Mouse (Mus musculus) myocyte (in vitro differentiated cells): ENCODE measurements at regions not wholly inside any gene's neighbourhood (a gene's known extent, or its start where the extent isn't known, plus 50 kb on each side); places are given as distances from the start of the nearest gene placed in this dataset.

ENCODE experiments used
- POLR2A ChIP-seq: IDR thresholded peaks from one replicate; pipeline ENCODE4 v1.6.1; 2011; ENCODE audit warnings: low read depth, mild to moderate bottlenecking, control low read depth, moderate library complexity; ENCODE audit not compliant: insufficient read length
- TCF12 ChIP-seq: IDR thresholded peaks from one replicate; pipeline ENCODE4 v1.6.1; 2011; ENCODE audit warnings: mild to moderate bottlenecking, control low read depth; ENCODE audit not compliant: poor library complexity, insufficient read depth, severe bottlenecking
- USF1 ChIP-seq: IDR thresholded peaks from one replicate; pipeline ENCODE4 v1.6.1; 2011; ENCODE audit warnings: low read depth, mild to moderate bottlenecking, control low read depth, moderate library complexity

DNA sequence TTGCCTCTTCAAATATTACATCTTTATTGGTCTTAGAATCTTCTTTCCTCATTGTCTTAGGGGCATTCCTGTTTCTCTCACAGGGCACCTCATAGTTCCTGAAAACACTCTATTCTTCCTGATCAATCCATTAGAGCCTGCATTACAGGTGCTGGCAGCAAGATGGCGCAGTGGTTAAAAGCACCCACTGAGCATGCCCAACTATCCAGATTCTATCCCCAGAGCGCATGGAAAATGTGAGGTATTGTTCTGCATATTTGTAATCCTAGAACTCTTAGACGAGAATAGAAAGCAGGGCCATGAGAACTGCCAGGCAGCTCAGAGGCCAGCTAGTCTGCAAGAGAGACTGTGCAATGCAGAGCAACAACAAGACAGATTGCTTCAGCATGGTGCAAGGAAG, 67.7 kb upstream of the Fam98a start:
- TF ChIP-seq USF1 (no peak), TCF12 (no peak), POLR2A (no peak)
